Mouse (Mus musculus) adrenal gland, postnatal 10 days (tissue): ENCODE data around the gene Cyp2d11. TPM values are rescaled to one million over a fixed set of nuclear protein-coding genes. Genes with fewer than 3 reads are reported as not detected.
A peak's percentile ranks its signal among the peaks of the same experiment; 100 is the strongest.
"Not testable (repeated sequence)": the region's sequence is repeated elsewhere in the genome, so short reads cannot be mapped to it uniquely, and the experiment has no call there.

Experiments
- DNase-seq: peaks from one replicate; pipeline ENCODE4 v3.0.0; 2021; ENCODE audit warnings: mixed read lengths
- long read RNA-seq, 2 experiments: library from polyadenylated mRNA; stranded (forward); transcript quantifications; one replicate each; pipeline ENCODE4 v2.0.0; 2021
- total RNA-seq, 2 experiments: library from RNA; stranded (reverse); gene quantifications; 2 replicates each; pipeline ENCODE4 v1.2.3; 2021

The Cyp2d11 gene
- total RNA-seq, result under 1 TPM in 1 of 2 experiments, not detected in 1; 0.69 TPM
- long read RNA-seq, experiment 1, result 0 reads
- long read RNA-seq, experiment 2, result 0 reads

DNA sequence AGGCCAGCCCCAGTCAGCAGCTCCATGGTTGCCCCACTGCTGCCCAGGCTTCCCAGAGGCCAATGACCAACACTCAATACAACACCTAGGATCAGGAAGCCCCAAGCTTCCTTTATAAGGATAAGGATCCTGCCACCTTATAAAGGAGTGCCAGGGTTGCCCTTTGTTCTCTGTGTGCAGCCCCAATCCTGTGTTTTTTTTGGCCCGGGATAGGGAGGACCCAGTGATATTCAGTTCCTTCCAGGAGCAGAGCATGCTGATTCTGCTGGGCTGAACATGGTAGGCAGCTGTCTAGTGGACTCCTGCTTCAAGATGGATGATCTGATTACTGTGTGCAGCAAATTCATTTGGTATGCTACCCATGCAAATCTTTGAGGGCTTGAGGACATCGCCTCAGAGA, at the start of gene Cyp2d11:
Gene Cyp2d11, minus strand, starts transcription at position 101 of the 400 bp plus-strand sequence.
- not testable (repeated sequence) for DNase-seq

DNA sequence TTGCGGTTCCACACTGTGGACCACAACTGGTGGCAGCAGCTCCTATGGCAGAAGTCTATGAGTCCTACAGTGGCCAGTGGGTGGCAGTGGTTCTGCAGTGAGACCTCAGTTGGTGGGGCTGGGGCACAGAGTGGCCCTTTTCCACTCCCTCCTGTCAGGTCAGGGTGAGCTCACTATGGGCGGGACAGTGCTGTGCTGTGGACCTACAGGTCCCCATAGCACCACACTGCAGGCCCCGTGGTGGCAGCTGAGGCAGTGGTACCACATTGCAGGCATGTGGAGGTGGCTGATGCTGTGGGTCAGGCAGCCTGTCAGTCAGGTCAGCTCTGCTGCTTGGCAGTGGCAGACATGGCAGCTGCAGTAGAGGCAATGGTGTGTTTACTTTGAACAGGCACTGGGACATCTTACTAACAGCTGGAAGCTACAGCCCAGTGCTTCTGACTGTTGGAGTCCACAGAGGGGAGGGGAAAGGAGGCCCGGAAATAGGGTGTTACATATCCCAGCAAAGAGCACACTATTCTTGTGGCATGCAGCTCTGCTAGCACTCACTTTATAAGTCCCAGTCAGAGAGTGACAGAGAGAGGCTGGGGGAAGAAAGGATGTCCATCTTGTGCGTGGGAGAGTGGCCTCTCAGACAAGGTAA, 44.3 kb upstream of the Cyp2d11 start:
- no peak for DNase-seq

DNA sequence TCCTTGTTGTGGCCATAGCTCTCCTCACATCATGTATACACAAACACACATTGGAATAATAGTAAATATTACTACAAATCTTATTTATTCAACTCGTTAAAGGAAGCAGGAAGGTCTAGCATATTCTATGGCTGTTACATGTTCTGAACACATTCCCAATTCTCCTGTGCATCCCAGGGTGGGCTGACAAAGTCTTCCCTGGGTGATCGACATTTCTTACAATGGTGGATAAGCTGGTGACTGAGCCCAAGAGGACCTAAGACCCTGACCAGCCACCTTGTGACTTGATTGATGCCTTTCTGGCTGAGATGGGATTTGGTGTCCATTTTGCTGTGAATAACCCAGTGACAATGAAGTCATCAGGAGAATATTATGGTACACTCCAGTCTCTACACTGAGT, 41.8 kb upstream of the Cyp2d11 start:
- DNase-seq, result no peak

DNA sequence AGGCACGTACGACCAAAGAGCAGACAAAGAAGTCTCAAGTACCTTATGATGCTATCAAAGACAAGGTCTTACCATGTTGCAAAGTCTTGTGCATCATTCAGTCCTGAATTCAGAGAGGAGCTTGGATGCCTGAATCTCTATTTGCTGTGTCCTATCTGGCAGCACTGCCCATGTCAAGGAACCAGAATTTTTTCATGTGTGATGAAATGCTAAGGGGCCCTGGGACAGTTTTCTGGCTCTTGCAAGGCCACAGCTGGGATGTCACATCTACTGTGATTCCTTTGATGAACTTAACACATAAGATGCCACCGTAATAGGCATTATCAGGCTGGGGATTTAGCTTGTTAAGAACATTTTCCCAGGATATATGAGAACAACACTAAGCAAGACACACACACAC, 41.2 kb upstream of the Cyp2d11 start:
- DNase-seq, result no peak

DNA sequence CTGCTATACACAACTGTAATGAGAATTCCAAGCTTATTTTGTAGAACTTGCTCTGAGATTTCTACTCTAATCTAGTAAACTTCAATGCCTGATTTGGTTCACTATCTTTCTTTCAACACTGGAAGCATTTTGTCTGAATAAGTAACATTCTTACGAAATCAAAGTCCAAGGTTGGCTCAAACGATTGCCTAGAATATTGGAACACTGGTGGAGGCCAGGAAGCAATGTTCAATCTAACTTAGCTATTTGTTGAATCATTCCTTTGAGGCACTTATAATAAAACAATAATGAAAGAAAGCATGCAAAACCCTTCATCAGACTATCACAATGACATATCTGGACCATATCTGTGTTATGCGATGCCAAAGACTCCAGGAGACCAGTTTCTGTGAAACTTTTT, 40.7 kb upstream of the Cyp2d11 start:
- DNase-seq, result no peak

DNA sequence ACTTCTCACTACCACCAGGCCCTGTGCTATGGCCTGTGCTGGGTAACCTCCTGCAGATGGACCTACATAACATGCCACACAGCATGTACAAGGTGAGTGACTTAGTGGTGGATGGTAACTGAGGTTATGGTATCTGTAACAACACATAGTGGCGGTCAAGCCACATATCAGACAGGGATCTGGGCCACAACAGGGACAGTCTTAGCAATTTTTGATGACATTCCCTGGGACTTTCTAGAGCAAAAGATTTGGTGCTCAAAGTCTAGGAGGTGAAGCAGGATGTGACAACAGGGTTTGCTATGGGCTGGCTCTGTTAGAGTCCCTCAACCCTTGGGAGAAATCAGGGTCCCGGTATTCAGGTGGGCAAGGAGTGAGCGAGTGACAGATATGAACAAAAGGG, 39.8 kb upstream of the Cyp2d11 start:
- no peak for DNase-seq

DNA sequence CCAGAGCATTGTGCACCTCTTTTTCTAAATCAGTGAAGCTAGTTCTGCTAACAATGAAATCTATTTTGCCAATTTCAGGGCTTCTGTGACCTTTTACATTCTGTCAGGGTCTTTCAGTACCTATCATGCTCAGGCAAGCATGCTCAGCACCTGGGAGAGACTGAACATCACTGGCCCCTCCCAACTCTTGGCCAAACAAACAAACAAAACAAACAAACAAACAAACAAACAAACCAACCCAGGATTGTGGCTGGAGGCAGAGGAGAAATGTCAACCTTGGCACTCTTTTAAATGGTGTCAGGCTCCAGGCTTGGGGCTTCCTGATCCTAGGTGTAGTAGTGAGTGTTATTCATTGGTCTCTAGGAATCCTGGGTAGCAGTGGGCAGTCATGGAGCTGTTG, 39.3 kb upstream of the Cyp2d11 start, which contains the start of gene Cyp2d9:
Gene Cyp2d9, plus strand, starts transcription at position 301 of the 400 bp plus-strand sequence.
- DNase-seq, result no peak

DNA sequence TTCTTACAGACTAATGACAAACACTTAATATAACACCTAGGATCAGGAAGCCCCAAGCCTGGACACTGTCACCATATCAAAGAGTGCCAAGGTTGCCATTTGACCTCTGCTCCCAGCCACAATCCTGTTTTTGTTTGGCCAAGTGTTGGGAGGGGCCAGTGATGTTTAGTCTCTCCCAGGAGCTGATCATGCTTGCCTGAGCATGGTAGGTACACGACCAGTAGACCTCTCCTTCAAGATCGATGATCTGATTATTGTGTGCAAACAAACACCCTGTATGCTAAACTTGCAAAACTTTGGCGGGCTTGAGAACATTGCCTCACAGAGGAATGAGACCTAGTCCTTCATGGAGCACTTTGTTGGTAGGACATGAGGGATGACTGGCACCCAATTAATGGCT, 29.6 kb upstream of the Cyp2d11 start:
- no peak for DNase-seq

DNA sequence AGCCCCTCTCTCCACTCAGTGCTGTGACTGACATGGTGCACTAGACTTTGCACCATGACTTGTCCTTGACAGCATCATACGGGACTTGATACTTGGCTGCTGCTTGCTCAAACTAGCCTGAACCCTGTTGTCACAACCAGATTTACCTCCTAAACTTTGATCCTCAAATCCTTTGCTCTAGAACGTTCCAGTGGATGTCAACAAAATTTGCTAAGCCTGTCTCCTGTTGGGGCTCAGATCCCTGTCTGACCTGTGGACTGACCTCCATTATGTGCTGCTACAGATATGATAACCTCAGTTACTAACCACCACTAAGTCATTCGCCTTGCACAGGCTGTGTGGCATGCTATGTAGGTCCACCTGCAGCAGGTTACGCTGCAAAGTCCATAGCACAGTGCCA, 29.1 kb upstream of the Cyp2d11 start:
- DNase-seq, result no peak

DNA sequence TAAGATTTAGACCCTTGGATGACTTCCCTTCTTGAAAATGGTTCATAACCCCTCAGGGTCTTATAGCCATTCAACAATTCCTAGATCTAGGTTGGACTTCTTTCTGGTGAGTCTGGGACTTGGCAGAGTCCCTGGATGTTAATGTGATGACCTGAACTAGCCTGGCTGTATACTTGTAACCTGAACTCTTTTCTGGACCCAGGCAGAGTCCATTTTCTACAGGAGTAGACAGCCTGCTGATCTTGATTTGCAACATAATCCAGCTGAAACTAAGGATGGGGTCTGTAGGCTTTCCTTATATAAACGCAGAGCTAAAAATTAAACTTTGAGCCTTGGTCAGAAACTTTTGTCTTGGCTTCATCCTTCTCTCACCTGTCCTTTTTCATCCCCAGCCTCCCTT, 24.8 kb upstream of the Cyp2d11 start:
- no peak for DNase-seq

DNA sequence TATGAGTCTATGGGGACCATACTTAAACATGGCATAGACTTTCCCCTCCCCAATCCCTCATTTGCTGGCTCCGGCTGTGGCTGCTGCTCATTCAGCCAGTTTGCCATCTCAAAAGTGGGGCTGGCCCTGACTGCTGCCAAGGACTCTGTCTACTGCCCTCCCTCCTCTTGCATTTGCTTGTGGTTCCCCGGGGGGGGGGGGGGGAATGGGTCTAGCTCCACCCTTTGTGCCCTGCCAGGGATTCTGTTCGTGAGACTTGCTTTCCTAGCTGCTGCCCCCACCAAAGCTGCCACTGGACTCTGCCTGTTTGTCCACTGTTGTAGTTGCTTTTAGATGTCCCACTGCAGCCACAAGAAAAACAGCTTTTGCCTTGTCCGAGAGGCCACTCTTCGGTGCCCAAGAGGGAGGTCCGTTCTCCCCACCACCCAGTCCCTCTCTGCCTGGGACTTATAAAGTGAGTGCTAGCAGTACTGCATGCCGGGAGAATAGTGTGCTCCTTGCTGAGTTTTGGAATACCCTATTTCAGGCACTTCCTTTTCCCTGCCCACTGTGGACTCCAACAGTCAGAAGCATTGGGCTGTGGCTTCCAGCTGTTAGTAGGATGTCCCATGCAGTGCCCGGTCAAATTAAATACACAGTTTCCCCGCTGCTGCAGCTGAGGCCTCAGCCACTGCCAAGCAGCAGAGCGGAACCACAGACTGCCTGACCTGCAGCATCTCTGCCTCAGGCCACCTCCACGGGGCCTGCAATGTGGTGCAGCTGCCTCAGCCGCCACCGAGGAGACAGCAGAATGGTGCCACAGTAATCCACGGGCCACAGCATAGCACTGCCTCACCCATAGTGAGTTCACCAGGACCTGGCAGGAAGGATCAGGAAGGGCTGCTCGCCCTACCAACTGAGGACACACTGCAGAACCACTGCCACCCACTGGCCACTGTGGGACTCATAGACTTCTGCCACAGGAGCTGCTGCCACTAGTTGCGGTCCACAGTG, 23.3 kb upstream of the Cyp2d11 start:
- DNase-seq, result peak; percentile 89

DNA sequence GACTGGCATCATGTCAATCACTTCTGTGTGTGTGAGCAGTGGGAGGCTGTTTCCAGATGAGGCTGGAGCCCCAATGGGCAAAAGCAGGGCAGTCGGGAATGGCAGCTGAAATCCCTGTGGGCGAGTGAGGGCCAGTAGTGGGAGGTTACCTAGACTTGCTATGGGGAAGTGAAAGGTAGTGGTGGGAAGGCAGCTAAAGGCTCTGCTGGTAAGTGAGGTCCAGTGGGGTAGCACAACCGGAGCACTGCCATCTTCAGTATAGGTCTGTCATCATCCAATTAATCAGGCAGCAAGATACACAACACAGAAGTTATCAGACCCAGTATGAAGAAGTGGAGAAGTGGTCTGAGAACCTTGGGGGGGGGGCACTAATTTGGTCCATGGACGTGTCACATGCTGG, 13.7 kb upstream of the Cyp2d11 start:
- no peak for DNase-seq

DNA sequence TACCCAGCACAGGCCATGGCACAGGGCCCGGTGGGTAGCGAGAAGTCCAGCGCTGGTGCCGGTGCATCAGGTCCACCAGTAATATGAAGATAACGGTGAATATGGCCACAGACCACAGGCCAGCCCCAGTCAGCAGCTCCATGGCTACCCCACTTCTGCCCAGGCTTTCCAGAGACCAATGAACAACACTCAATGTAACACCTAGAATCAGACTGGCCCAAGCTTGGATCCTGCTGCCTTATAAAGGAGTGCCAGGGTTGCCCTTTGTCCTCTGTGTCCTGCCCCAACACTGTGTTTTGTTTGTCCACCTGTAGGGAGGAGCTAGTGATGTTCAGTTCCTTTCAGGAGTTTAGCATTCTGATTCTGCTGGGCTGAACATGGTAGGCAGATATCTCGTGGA, 13.2 kb upstream of the Cyp2d11 start, which contains the start of gene Cyp2d10:
Gene Cyp2d10, minus strand, starts transcription at position 215 of the 400 bp plus-strand sequence.
- no peak for DNase-seq

DNA sequence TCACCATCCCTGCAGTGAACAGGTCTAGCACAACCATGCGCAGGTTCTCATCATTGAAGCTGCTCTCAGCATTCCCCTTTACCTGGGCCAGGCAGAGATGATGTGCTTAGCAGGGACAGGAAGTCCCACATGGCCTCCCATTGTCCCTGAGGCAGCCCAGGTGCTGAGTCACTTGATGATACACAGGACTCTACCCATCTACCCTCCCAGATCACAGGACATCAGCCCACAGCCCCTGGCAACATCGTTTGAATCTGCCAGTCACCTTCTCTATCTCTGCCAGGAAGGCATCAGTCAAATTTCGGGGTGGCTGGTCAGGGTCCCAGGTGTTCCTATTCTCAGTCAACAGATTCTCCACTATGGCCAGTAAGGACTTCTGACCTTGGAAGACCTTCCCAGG, 10.3 kb upstream of the Cyp2d11 start:
- no peak for DNase-seq

DNA sequence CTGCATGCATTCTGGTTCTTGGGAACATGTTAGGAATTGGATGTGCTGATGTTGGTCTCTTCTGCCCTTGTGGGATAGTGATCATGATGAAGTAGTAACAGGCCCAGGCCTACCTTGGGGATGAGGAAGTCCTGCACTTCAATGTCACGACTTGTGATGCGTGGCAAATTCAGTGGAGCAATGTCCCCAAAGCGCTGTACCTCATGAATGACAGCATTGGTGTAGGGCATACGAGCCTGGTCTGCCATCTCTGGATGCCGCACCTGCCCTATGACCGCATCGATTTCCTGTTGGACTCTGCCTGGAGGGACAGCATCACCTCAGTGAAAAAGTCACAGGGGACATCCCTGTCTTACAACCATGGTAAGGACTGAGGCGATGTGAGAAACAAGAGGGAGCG, 9.8 kb upstream of the Cyp2d11 start:
- DNase-seq, result no peak

DNA sequence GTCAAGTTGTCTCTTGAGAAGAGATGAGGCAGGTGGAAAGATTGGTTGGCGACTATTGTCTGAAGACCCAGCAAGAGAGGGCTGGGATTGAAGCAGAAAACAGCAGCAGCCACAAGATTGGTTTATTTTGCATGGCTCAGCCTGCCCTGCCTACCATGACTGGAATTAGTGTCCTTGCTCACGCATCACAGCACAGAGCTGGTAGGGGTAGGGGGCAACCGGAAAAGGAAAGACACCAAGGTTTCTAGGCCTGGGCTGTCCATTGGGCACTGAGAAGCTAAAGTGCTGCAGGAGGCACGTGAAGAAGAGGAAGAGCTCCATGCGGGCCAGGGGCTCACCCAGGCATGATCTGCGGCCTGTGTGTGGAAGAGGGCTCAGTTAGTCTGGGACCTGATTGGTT, 8.9 kb upstream of the Cyp2d11 start:
- DNase-seq, result no peak

DNA sequence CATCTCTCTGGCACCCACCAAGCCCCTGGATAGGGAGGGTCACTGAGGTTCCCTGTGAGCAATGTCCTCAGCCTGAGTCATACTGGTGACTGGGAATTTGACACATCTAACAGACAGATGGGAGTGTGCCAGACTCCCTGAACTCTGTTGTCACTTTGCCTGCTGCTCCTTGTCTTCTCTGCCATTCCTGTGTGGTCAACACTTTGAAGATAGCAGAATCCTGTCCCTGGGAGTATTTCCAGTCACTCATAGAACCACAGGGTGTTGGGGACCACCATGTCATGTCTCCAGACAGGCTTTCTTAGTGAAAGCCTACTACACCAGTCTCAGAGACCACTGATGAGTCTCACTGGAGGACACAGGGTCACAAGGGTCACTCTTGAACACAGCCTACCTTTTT, 8.3 kb upstream of the Cyp2d11 start:
- DNase-seq, result no peak

DNA sequence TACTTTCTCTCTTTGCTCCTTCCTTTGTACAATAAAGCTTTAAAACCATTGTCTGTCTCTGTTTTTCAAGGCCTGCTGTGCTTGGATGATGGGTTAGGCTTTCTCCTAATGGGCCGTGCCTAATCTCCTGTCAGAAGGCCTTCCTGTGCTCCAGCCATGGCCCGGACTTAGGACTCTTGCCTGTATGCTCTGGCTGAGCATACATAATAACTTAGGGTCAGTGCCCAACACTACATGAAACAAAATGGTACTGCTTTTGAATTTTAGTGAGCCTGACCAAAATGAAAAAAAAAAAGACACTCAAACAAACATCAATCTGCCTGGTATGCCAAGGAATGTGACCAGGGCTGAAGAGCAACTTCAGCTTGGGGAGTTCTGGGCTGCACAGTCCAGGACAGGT, 7.7 kb upstream of the Cyp2d11 start:
- DNase-seq, result no peak

DNA sequence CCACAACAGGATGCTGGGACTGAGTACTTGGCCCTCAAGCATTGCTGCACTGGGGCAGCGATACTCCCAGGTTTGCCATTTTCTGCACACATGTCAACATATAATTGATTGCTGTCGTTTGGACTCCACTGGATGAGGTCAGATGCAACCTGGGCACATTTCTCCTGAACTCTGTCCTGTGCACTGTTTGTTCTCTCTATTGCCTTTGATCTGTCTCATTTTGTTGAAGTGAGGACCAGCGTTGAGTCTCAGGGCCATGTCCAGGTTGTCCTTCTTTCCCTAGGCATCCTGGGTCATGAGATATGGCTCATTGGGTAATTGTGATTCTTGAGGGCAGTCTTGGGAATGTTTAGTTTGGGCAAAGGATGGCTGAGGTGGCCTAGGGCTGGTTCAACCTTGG, 2.1 kb upstream of the Cyp2d11 start:
- not testable (repeated sequence) for DNase-seq

DNA sequence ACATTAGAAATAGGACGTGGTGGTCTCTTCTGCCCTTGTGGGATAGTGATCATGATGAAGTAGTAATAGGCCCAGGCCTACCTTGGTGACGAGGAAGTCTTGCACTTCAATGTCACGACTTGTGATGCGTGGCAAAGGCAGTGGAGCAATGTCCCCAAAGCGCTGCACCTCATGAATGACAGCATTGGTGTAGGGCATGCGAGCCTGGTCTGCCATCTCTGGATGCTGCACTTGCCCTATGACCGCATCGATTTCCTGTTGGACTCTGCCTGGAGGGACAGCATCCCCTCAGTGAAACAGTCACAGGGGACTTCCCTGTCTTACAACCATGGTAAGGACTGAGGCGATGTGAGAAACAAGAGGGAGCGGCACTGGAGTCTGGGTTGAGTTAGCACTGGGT, 3.9 kb downstream of the Cyp2d11 start:
- not testable (repeated sequence) for DNase-seq

DNA sequence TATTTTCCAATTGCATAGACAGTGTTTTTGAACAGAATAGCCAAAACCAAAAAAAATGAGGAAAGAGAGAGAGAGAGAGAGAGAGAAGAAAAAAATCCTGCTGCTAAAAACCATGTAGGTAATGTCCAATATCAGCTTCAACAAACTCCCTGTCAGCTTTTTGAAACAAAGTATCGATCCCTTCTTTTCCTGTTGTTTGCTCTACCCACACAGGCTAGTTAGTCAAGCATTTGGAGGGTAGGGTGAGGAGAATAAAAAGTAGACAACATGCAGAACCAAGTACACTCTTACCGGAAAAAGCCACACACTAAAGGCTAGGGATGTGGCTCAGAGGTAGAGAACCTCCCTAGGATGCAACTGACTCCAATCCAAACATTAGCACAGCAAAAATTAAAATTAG, 8.1 kb downstream of the Cyp2d11 start:
- DNase-seq, result no peak

DNA sequence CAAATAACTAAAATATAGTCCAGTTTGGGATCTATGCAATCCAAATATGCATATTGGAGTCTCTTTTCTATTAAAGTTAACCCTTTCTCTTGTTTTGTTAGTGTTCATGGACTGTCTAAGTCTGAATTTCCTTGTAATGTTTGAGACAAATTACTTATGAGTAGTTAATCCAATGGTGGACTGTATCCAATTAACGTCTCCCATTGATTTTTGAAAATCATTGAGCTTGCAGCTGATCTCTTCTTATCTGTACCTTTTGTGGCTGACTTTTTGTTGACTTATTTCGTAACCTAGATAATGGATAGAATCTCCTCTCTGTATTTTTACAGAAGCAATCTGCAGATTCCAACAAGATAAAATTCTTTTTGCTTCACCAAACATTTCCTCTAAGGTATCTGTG, 11.4 kb downstream of the Cyp2d11 start:
- DNase-seq, result no peak

DNA sequence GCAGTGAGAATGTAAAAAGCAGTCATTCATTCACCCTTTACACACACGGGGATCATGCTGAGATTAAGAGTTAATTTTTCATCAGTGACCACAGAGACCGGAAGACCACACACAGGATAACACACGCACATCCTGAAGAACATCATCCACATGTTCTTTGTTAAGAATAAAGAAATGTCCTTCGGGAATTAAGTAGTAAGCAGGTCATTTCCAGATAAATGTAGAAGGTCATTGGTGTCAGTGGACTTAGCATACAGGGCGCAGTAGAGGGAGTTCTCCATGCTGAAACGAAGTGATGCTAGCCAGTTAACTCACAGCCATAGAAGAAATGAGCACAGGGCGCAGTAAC, 13.1 kb downstream of the Cyp2d11 start:
- DNase-seq, result no peak
